Mouse (Mus musculus) urinary bladder, adult 2 months (tissue): Measurements from ENCODE around the gene Pbx1. TPM values are rescaled to one million over a fixed set of nuclear protein-coding genes. Genes with fewer than 3 reads are reported as not detected.

Experiments
- DNase-seq: peaks from one replicate; pipeline ENCODE4 v3.0.0; 2022; ENCODE audit warnings: low spot score
- polyA plus RNA-seq: library from polyadenylated mRNA; depleted of rRNA; stranded (reverse); fragments of >200 nt; gene quantifications from 2 replicates; pipeline ENCODE4 v1.2.3, GENCODE M21; 2012

Pbx1 gene
- polyA plus RNA-seq, 1 experiment: 77.8 TPM

- no peak for DNase-seq
These were observed 352.7 kb downstream of the Pbx1 start for GRCm38 (mm10) chr1:168079394-168079767.

- DNase-seq: no peak
These were observed 353.2 kb downstream of the Pbx1 start for GRCm38 (mm10) chr1:168078746-168079393.

- no peak for DNase-seq
These were observed 360.1 kb downstream of the Pbx1 start for GRCm38 (mm10) chr1:168071974-168072373.

GRCm38 (mm10) chr1:168070273-168070910 is 361.7 kb downstream of the Pbx1 start:
- DNase-seq: no peak

GRCm38 (mm10) chr1:168069740-168070139 is 362.3 kb downstream of the Pbx1 start:
- DNase-seq: no peak
